Mouse (Mus musculus): ENCODE results near the gene Arhgef6. TPM values are rescaled to one million over a fixed set of nuclear protein-coding genes. Genes with fewer than 3 reads are reported as not detected.

Gene Arhgef6
- polyA plus RNA-seq, 1 experiment from 2014 or later, result 45.9 TPM

GRCm38 (mm10) chrX:57219563-57219962, 119.0 kb downstream of the Arhgef6 start:
- no peak overlapping the region for H3K4me3 ChIP-seq (ENCODE audit: control insufficient read depth in 1 of 2, insufficient read depth in 1 of 2, low read depth in 1 of 2, low read length in 2 of 2)

GRCm38 (mm10) chrX:57216271-57216670, 122.3 kb downstream of the Arhgef6 start:
- Histone ChIP-seq H3K27me3 (ENCODE audit: control insufficient read depth, insufficient read depth, low read length) (no peaks in the 10 kb centered on the region), H3K4me2 (ENCODE audit: low read length) (no peak overlapping the region), H3K4me3 (ENCODE audit: control insufficient read depth in 1 of 2, insufficient read depth in 1 of 2, low read depth in 1 of 2, low read length in 2 of 2) (no peak overlapping the region), H3K27ac (replicated peaks in 1 of 2; ENCODE audit: control insufficient read depth in 1 of 2, insufficient read depth in 1 of 2, low read depth in 2 of 2, low read length in 2 of 2) (no peak overlapping the region), H3K9me3 (ENCODE audit: control insufficient read depth, low read length) (no peaks in the 10 kb centered on the region), H3K36me3 (ENCODE audit: control insufficient read depth, insufficient read depth, low read length) (no peaks in the 10 kb centered on the region), H3K9ac (ENCODE audit: low read length) (no peak overlapping the region), H3K4me1 (ENCODE audit: control insufficient read depth in 2 of 2, insufficient read depth in 2 of 2, low read length in 2 of 2) (no peaks in the 10 kb centered on the region)
- ATAC-seq (ENCODE audit: insufficient number of reproducible peaks, insufficient read depth, low FRiP score, low read depth), result no peak
- WGBS, result 58% methylated on average over 5 of the region's 5 CpGs

More at GRCm38 (mm10) chrX:57219563-57219962, 119.0 kb downstream of the Arhgef6 start:
- WGBS, result 88% methylated on average over 5 of the region's 5 CpGs
- H3K9me3 ChIP-seq (ENCODE audit: control insufficient read depth, low read length), result no peaks in the 10 kb centered on the region
- no peak for ATAC-seq (ENCODE audit: insufficient number of reproducible peaks, insufficient read depth, low FRiP score, low read depth)
- no peaks in the 10 kb centered on the region for H3K36me3 ChIP-seq (ENCODE audit: control insufficient read depth, insufficient read depth, low read length)
- no peaks in the 10 kb centered on the region for H3K27me3 ChIP-seq (ENCODE audit: control insufficient read depth, insufficient read depth, low read length)
- no peak overlapping the region for H3K9ac ChIP-seq (ENCODE audit: low read length)
- no peak overlapping the region for H3K27ac ChIP-seq (replicated peaks in 1 of 2; ENCODE audit: control insufficient read depth in 1 of 2, insufficient read depth in 1 of 2, low read depth in 2 of 2, low read length in 2 of 2)
- H3K4me2 ChIP-seq (ENCODE audit: low read length), result no peak overlapping the region
- H3K4me1 ChIP-seq (ENCODE audit: control insufficient read depth in 2 of 2, insufficient read depth in 2 of 2, low read length in 2 of 2), result no peaks in the 10 kb centered on the region

GRCm38 (mm10) chrX:57215495-57215894, 123.0 kb downstream of the Arhgef6 start:
- H3K4me2 ChIP-seq (ENCODE audit: low read length), result no peak overlapping the region
- no peak for ATAC-seq (ENCODE audit: insufficient number of reproducible peaks, insufficient read depth, low FRiP score, low read depth)
- H3K36me3 ChIP-seq (ENCODE audit: control insufficient read depth, insufficient read depth, low read length), result no peaks in the 10 kb centered on the region
- H3K27me3 ChIP-seq (ENCODE audit: control insufficient read depth, insufficient read depth, low read length), result no peaks in the 10 kb centered on the region
- no peak overlapping the region for H3K9ac ChIP-seq (ENCODE audit: low read length)
- 77% methylated on average over 4 of the region's 4 CpGs for WGBS
- H3K27ac ChIP-seq (replicated peaks in 1 of 2; ENCODE audit: control insufficient read depth in 1 of 2, insufficient read depth in 1 of 2, low read depth in 2 of 2, low read length in 2 of 2), result no peak overlapping the region
- H3K4me3 ChIP-seq (ENCODE audit: control insufficient read depth in 1 of 2, insufficient read depth in 1 of 2, low read depth in 1 of 2, low read length in 2 of 2), result no peak overlapping the region
- H3K4me1 ChIP-seq (ENCODE audit: control insufficient read depth in 2 of 2, insufficient read depth in 2 of 2, low read length in 2 of 2), result no peaks in the 10 kb centered on the region
- H3K9me3 ChIP-seq (ENCODE audit: control insufficient read depth, low read length), result no peaks in the 10 kb centered on the region

GRCm38 (mm10) chrX:57212862-57213261, 125.7 kb downstream of the Arhgef6 start:
- no peak overlapping the region for H3K9ac ChIP-seq (ENCODE audit: low read length)
- no peaks in the 10 kb centered on the region for H3K36me3 ChIP-seq (ENCODE audit: control insufficient read depth, insufficient read depth, low read length)
- H3K4me3 ChIP-seq (ENCODE audit: control insufficient read depth in 1 of 2, insufficient read depth in 1 of 2, low read depth in 1 of 2, low read length in 2 of 2), result no peak overlapping the region
- no peak overlapping the region for H3K4me2 ChIP-seq (ENCODE audit: low read length)
- no peaks in the 10 kb centered on the region for H3K9me3 ChIP-seq (ENCODE audit: control insufficient read depth, low read length)
- H3K27ac ChIP-seq (replicated peaks in 1 of 2; ENCODE audit: control insufficient read depth in 1 of 2, insufficient read depth in 1 of 2, low read depth in 2 of 2, low read length in 2 of 2), result no peak overlapping the region
- WGBS, result 76% methylated on average over 3 of the region's 3 CpGs
- no peak for ATAC-seq (ENCODE audit: insufficient number of reproducible peaks, insufficient read depth, low FRiP score, low read depth)
- no peaks in the 10 kb centered on the region for H3K4me1 ChIP-seq (ENCODE audit: control insufficient read depth in 2 of 2, insufficient read depth in 2 of 2, low read length in 2 of 2)
- no peaks in the 10 kb centered on the region for H3K27me3 ChIP-seq (ENCODE audit: control insufficient read depth, insufficient read depth, low read length)

- Histone ChIP-seq H3K9ac (ENCODE audit: low read length) (no peak within 1 kb of the TSS), H3K27ac (replicated peaks in 1 of 2; ENCODE audit: control insufficient read depth in 1 of 2, insufficient read depth in 1 of 2, low read depth in 2 of 2, low read length in 2 of 2) (no peak within 1 kb of the TSS), H3K27me3 (ENCODE audit: control insufficient read depth, insufficient read depth, low read length) (no peaks in the 10 kb centered on the region), H3K36me3 (ENCODE audit: control insufficient read depth, insufficient read depth, low read length) (no peaks in the 10 kb centered on the region), H3K4me2 (ENCODE audit: low read length) (no peak within 1 kb of the TSS), H3K9me3 (ENCODE audit: control insufficient read depth, low read length) (no peaks in the 10 kb centered on the region), H3K4me1 (ENCODE audit: control insufficient read depth in 2 of 2, insufficient read depth in 2 of 2, low read length in 2 of 2) (no peaks in the 10 kb centered on the region), H3K4me3 (ENCODE audit: control insufficient read depth in 1 of 2, insufficient read depth in 1 of 2, low read depth in 1 of 2, low read length in 2 of 2) (no peak within 1 kb of the TSS)
- 79% methylated on average over 9 of the region's 9 CpGs for WGBS
- no peak for ATAC-seq (ENCODE audit: insufficient number of reproducible peaks, insufficient read depth, low FRiP score, low read depth)
Observed at GRCm38 (mm10) chrX:57211876-57212275, 126.7 kb downstream of the Arhgef6 start, which contains the start of gene Cd40lg. Cd40lg (plus strand) TSS chrX:57212143.

GRCm38 (mm10) chrX:57210591-57210990, 127.9 kb downstream of the Arhgef6 start:
- no peak overlapping the region for H3K4me2 ChIP-seq (ENCODE audit: low read length)
- no peaks in the 10 kb centered on the region for H3K4me1 ChIP-seq (ENCODE audit: control insufficient read depth in 2 of 2, insufficient read depth in 2 of 2, low read length in 2 of 2)
- no peak overlapping the region for H3K4me3 ChIP-seq (ENCODE audit: control insufficient read depth in 1 of 2, insufficient read depth in 1 of 2, low read depth in 1 of 2, low read length in 2 of 2)
- no peak for ATAC-seq (ENCODE audit: insufficient number of reproducible peaks, insufficient read depth, low FRiP score, low read depth)
- WGBS, result 74% methylated on average over 1 of the region's 1 CpGs
- no peak overlapping the region for H3K9ac ChIP-seq (ENCODE audit: low read length)
- no peaks in the 10 kb centered on the region for H3K9me3 ChIP-seq (ENCODE audit: control insufficient read depth, low read length)
- no peaks in the 10 kb centered on the region for H3K36me3 ChIP-seq (ENCODE audit: control insufficient read depth, insufficient read depth, low read length)
- H3K27ac ChIP-seq (replicated peaks in 1 of 2; ENCODE audit: control insufficient read depth in 1 of 2, insufficient read depth in 1 of 2, low read depth in 2 of 2, low read length in 2 of 2), result no peak overlapping the region
- no peaks in the 10 kb centered on the region for H3K27me3 ChIP-seq (ENCODE audit: control insufficient read depth, insufficient read depth, low read length)

GRCm38 (mm10) chrX:57200397-57200796, 138.1 kb downstream of the Arhgef6 start:
- no peaks in the 10 kb centered on the region for H3K27me3 ChIP-seq (ENCODE audit: control insufficient read depth, insufficient read depth, low read length)
- no peaks in the 10 kb centered on the region for H3K36me3 ChIP-seq (ENCODE audit: control insufficient read depth, insufficient read depth, low read length)
- 33% methylated on average over 2 of the region's 2 CpGs for WGBS
- H3K9me3 ChIP-seq (ENCODE audit: control insufficient read depth, low read length), result no peaks in the 10 kb centered on the region
- H3K9ac ChIP-seq (ENCODE audit: low read length), result no peak overlapping the region
- no peak overlapping the region for H3K4me2 ChIP-seq (ENCODE audit: low read length)
- H3K27ac ChIP-seq (replicated peaks in 1 of 2; ENCODE audit: control insufficient read depth in 1 of 2, insufficient read depth in 1 of 2, low read depth in 2 of 2, low read length in 2 of 2), result no peak overlapping the region
- no peak for ATAC-seq (ENCODE audit: insufficient number of reproducible peaks, insufficient read depth, low FRiP score, low read depth)
- H3K4me3 ChIP-seq (ENCODE audit: control insufficient read depth in 1 of 2, insufficient read depth in 1 of 2, low read depth in 1 of 2, low read length in 2 of 2), result no peak overlapping the region
- no peaks in the 10 kb centered on the region for H3K4me1 ChIP-seq (ENCODE audit: control insufficient read depth in 2 of 2, insufficient read depth in 2 of 2, low read length in 2 of 2)

GRCm38 (mm10) chrX:57198036-57198435, 140.5 kb downstream of the Arhgef6 start:
- Histone ChIP-seq H3K4me1 (ENCODE audit: control insufficient read depth in 2 of 2, insufficient read depth in 2 of 2, low read length in 2 of 2) (no peaks in the 10 kb centered on the region), H3K27me3 (ENCODE audit: control insufficient read depth, insufficient read depth, low read length) (no peaks in the 10 kb centered on the region), H3K9ac (ENCODE audit: low read length) (no peak overlapping the region), H3K4me2 (ENCODE audit: low read length) (no peak overlapping the region), H3K9me3 (ENCODE audit: control insufficient read depth, low read length) (no peaks in the 10 kb centered on the region), H3K4me3 (ENCODE audit: control insufficient read depth in 1 of 2, insufficient read depth in 1 of 2, low read depth in 1 of 2, low read length in 2 of 2) (no peak overlapping the region), H3K27ac (replicated peaks in 1 of 2; ENCODE audit: control insufficient read depth in 1 of 2, insufficient read depth in 1 of 2, low read depth in 2 of 2, low read length in 2 of 2) (no peak overlapping the region), H3K36me3 (ENCODE audit: control insufficient read depth, insufficient read depth, low read length) (no peaks in the 10 kb centered on the region)
- 54% methylated on average over 2 of the region's 2 CpGs for WGBS
- ATAC-seq (ENCODE audit: insufficient number of reproducible peaks, insufficient read depth, low FRiP score, low read depth), result no peak

Data from heart, embryonic 14.5 days (tissue).